Mouse (Mus musculus) c-Kit-positive CD71-positive TER-119-positive erythroid progenitor cells, embryonic 14.5 days (primary cell): ENCODE measurements at regions not wholly inside any gene's neighbourhood (a gene's known extent, or its start where the extent isn't known, plus 50 kb on each side); places are given as distances from the start of the nearest gene placed in this dataset.

Experiments used
- DNase-seq: peaks from one replicate; pipeline ENCODE4 v3.0.0-alpha.2; 2013; ENCODE audit warnings: low spot score

DNA sequence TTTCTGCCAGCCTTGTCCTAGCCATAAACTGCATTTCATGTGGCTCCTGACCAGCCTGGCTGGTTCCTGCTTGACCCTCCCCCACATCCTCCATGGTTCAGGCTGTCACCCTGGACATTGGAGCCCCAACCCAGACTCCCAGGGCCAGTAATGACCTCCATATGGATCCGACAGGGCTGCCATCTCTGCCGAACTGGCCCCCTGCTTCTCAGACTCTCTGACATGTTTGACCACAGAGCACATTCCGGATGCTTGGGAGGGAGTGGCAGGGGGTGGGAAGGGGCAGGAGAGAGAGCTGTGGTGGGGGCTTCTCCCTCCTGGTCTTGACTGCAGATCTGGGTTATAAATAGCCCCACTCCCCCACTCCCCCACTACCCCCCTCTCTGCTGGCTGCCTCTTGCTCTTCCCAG is 59.0 kb upstream of the Actrt2 start:
- DNase-seq: no peak

DNA sequence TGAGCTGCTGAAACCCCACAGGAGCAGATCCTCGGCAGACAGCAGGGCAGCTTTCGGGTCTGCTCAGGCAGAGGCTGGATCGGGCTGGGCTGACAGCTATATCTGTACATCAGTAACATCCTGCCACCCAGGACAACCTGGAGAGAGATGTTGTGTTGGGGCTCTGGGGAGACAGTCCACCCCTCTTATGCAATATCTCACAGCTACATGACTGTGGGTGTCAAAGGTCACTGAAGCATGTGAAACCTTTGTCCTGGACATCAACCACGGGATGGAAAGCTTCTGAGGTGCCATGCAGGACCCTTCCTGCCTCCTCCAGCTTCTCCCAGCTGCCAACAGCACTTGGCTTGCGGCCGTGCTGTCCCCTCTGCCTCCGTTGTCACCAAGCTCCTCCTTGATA is 60.3 kb upstream of the Actrt2 start:
- no peak for DNase-seq

DNA sequence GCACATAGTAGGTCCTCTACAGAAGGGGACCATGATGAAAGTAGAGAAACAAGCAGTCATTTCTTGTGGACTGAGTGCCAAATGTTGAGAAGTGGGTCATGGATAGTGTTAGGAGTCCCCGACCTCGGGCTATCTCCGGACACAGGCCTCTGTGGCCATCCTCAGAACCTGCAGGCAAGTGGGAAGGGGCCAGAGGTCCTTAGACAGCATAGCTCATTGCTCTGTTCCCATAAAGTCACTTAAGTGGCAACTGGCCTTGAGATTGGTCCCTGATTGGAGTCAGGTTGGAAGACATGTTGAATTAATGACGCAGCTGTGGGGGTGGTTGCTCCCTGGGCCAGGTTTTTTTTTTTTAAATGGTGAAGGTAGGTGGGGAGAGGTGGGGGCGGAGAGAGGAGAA is 63.0 kb upstream of the Actrt2 start:
- DNase-seq: no peak

DNA sequence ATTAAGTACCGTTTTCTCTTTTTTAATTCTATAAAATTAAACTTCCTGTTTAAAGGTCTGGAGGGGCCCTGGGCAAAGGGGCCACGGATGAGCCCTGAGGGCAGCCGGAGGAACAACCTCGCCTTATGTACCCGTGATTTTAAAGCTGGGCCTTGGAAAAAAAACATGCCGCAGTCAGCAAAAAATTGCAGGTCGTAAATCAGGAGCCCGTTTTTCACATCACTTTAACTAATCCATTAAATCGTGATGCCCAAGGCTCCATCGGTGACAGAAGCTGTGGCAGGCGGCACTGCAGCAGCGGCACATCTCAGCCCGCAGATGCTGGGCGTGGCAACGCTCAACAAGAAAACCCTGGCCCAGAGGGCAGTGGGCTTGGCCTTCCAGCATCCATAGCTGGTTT is 63.7 kb upstream of the Actrt2 start:
- DNase-seq: no peak

DNA sequence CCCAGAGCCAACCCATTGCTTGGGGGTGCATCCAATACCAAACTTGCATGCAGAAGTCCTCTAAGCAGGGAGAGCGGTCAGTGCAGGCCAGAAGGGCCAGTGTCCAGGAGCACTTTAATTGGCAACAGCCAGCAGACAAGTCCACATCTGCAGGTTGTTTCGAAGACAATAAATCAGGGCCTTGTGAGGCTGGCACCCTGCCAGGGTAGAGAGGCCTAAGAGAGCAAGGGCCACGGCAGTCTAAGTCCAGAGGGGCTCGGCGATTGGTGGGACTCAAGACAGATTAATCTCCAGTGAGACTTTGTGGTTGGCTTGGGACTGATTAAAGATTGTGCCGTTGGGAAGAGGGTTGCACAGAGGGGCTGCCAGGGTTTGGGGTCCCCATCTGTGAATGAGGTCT is 68.4 kb upstream of the Actrt2 start:
- DNase-seq: no peak

DNA sequence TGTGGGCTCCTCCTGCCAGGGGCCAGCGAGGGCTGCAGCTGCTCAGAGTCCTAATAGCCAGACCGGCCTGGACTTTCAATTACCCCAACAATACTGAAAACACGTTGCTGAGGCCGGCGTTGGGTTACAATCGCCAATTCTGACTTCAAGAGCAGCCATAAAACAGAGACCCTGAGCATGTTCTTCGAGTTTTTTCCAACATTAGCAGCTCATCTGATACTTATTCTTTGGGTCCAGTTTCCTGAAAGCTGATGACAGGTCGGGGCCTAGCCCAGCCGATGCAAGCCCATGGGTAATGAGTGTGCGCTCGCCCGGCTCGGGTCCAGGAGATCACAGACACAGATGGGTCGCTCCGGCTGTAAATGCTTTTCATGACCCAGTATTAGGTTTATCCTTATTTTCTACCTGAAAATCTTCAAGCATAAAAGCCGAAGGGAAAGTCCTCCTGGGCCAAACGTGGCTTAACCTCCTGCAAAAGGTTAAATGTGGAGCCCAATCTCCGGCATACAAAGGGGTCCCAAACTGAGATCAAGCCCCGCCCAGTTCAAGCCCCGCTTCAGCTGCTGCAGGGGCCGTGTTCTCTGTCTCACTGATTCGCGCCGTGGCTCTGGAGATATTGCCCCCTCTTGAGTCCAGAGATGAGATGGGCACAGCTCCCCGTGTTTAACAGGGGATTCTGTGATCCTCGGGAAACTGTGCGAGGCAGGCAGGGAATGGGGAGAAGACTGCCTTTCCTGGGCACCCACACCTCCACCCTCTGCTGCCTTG is 73.6 kb upstream of the Actrt2 start:
- DNase-seq: no peak

DNA sequence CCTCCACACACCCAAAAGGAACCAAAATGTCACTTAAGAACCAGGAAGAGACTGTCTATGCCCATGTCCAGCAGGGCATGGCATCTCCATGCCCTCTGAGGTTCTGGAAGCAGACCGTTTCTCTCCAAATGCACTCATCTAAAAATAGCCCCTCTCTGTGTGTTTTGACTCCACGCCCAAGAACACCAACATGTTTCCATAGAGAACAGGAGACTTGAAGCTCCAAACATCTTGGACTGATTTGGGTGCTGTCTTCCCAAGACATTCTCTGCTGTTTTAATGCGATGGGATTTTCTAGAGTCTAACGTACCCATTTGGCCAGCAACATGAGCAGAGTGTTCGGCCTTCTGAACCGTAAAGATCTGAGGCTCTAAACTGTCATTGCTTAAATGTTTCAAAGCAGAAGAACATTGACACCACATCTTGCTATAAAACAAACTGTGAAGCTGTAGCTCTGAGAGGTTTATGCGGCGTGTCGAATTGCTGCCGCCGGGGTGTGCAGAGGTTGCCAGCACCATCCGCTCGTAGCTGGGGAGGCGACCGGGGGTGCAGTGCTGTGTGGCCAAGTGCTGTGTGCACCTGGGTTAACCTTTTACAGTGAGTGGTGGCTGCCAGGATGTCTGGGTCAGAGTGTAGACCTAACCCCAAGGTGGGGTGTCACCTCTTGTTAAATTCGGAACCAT is 78.8 kb upstream of the Actrt2 start:
- DNase-seq: no peak

DNA sequence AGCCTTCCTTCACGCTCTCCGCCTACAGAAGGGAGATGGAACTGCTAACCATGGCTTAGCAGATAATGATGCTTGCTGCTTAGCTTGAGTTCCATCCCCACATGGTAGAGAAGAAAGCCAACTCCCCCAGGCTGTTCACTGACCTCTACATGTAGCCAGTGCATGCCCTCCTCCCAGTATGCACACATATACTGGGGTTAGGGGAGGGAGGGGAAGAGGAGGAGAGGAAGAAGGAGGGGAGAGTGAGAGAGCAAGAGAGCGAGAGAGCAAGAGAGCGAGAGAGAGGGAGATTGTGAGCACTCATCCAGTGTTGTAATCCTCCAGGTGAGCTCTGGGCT is 79.3 kb upstream of the Actrt2 start:
- DNase-seq: no peak

DNA sequence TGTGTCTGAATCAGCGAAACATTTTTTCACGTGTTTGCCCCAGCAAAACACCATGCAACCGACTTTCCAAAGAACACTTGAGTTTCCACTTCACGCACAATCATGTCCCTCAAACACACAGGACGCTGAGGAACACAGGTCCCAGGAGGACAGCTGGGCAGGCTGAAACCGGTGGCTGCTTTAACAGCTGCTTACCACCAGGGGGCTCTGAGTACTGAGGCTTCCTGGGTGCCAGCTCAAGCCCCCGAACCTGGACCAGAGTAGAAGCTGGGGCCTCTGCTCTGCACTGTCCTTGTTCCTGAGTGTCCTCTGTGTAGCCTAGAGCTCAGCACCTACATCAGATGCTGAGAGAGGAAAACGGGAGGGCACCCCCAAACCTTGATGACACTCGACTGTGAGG is 81.5 kb upstream of the Actrt2 start:
- peak; percentile 6 for DNase-seq

DNA sequence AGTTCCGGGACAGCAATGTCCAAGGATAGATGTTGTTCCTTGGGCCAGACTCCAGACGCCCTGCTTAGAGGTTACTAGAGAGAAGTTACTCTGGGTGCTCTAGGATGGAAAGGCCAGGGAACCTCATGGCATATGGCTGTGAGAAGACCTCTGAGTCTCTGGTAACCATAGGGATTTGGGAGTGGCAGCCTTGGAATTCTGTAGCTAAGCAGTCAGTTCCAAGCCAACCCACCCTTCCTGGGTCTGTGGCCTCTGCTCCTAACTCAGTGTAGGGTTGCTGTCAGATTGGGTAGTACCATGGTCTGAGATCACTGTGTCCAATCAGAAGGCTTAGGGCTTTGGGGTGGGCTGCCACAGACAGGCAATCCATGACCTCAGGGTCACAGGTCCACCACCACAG is 82.3 kb upstream of the Actrt2 start:
- no peak for DNase-seq

DNA sequence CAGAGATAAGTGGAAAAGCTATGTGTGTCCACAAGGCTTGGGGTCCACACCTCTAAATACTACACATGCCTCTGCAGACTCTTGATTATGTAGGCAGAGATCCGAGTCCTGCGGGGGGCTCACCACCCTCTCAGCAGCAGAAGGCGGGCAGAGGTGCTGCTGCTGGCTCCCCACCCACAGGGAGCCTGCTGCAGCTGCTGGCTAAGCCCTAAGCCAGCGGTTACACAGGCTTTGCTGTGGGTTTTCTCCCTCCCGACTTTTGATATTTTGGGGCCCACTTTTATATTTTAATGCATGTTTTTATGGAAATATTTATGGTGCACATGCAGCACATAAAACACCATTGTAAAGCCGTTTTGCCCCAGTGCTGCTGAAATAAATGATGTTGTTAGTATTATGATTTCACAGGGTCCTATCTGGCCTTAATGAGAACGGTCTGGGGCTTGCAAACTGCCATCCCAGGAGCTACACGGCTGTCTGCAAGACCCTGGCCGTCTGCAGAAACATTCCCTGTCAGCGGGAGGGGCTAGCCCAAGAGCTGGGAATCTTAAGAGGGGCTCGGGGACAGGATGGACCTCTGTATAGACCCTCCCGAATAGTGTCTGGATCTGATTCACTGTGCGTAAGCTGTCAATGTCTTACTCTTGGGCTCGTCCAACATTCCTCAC is 82.9 kb upstream of the Actrt2 start:
- no peak for DNase-seq

DNA sequence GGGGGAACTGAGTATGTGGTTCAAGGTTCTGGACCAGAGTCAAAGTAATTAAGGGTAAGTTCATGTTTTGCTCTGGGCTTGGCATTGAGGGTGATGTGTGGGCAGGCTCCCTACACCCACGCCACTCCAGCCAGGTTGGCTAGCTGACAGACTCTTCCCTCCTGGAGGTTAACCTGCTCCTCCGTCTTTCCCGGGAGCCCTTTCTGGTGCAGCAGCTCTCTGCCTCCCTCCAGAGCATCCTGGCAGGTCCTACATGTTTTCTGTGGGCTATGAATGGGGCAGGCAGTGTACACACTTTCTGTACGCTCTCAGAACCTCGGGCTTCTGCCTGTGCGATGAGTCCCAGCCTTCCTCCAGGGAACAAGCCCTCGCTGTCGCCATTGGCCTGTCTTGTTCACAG is 82.8 kb upstream of the Ttc34 start:
- no peak for DNase-seq

DNA sequence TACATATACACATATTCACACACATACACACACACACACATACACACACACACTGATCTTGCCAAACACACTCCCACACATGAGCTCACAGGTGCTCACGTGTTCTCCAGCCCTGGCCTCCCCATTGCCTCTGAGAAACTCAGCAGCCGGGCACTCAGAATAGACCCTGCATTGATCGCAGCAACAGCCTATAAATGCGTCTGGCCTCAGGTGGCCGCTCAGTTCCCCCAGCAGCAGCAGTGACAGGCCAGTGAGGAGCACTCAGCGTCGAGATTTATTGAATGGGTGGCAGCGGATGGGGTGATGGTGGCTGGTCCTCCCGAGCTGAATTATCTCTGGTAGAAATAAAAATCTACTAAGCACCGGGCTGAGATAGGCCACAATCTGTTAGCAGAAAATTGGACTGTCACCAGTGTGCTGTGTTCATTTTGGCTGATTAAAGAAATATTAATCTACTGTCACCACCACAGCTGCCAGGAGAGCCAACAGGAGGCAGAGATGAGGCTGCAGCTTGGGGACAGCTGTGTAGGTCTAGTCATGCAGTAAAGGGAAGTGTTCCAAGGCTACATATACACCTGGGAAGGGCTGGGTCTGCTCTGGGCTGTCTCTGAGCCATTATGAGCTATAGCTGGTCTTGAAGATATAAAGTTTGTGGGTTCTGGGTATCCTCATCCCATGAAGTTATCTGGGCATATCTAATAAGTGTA is 80.4 kb upstream of the Ttc34 start:
- no peak for DNase-seq

DNA sequence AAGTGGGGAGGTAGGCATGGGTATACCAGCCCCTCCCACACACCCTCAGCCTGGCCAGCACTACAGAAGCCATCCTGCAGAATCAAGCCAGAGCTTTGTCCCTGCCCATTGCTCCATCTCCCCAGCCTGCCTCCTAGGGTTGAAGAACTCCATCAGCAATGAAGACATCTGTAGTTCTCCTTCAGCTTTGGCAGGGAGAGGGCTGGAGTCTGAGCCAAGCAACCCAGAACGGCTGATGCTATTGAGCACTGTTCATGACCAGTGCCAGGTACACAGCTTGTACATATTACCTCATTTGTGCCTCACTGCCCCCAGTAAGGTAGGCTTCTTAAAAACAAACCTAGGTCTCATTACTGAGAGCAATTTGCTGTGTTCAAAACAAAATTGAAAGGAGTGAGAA is 77.4 kb upstream of the Ttc34 start:
- no peak for DNase-seq

DNA sequence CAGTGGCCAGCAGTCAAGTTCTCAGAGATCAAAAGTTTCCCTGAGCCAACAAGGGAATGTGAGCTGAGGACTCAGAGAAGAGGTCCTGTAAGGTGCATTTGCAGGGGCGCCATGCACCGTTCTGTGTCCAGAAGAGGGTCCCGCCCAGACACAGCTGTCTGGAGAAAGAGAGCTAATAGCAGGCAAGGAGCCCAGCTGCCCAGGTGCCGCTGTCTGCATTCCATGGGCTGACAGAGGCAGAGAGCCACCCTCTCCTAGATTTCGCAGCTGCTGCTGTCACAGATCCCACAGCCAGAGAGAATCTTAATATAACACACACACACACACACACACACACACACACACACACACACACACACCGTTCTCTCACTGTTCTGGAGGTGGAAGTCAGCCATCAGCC is 73.0 kb upstream of the Ttc34 start:
- DNase-seq: no peak

DNA sequence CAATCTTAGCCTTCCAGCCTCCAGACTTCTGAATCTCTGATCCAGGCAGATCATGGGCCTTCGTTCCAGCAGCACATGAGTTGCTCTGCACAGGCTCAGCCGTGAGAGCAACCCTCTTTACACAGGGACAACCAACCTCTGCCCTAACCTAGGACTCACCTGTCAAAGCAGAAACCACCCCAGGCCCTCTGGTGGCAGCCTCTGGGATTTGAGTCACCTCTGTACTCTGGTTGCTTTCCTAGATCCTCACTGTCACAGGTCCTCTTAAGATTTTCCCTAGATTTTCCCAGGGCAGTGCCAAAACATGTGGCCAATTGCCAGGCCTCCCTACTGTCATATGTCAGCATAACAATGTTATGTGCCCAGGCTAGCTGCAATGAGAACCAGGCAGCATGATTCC is 71.1 kb upstream of the Ttc34 start:
- DNase-seq: no peak

DNA sequence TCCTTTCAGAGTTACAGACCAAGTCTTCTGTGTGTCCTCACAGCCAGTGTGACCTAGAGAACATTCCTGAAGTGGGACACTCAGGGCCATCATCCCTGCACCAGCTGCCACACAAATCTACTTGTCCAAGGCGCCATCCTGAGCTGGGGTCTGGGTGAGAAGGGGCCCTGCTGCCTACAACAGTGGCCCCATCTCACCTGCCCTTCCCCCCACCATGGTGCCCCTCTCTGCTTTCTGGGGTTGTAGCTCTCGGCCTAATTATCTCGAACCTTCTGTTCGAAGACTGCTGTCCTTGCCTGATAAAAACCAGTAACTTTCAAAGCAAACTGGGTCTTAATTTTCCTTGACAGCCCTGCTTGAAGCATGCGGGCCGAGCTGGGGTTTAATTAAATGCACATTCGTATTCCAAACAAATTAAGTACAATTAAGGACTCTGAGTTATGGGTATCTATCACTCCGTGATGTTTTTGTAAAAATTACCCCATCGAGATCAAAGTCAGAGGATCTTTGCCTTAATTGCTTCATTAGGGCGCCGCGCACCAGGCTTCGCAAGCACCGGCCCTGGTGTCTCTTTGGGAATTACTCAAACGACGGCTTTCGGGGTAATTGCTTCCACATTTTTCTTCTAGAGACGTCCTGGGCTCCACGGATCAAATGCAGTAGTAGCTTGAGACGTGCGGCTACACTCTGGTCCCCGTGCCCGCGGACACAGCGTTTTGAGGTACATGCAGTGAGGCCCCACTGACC is 65.8 kb upstream of the Ttc34 start:
- DNase-seq: no peak

DNA sequence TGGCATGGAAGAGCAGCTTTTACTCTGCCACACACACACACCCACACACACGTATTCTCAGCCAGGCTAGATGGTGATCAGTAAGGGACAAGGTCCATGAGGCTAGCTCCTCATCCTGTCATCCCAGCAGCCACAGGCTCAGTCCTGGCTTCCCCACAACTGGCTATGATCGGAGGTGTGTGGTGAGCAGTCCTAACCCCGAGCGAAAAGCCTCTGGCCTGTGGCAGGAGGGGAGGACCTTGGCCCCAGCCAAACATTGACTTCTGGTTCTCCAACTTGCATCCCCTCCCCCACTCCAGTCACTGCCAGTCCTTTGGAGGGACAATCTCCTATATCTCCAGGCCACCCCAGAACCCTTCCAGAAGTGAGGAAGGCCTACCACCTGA is 65.2 kb upstream of the Ttc34 start:
- no peak for DNase-seq

DNA sequence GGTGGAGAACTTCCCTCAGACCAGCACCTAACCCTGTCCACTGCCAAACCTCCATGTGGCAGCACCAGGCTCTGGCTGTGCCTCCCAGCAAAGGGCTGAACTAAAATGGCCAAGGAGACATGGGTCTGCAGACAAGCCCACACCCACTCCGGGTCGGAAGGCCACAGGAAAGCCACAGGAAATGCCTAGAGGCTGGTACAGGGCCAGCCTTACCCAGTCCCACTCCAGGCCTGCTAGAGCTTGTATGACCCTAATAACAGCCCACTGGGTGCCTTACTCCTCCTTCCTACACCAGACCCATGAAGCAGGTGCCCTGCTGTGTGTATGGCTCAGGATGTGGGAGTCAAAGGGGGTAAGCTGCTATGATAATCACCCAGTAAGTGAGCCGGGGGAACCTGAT is 63.4 kb upstream of the Ttc34 start:
- DNase-seq: no peak

DNA sequence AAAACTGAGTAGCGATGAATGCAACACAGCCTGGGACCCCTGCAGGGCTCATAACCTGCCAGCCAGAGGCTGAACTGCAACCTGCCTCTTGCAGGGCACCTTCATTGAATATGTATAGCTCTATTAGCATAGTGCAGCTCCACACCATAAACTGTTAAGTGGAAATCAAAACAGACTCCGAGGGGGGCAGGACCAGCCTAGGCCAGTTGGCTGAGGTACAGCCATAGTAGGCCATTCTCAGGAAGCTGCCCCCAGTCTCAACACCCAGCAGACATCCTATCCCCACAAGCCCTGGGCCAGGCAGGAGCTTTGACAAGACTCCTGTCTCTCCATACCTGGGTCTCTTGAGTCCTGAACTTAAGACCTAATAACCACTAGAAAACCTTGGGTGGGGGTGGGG is 62.9 kb upstream of the Ttc34 start:
- DNase-seq: no peak

DNA sequence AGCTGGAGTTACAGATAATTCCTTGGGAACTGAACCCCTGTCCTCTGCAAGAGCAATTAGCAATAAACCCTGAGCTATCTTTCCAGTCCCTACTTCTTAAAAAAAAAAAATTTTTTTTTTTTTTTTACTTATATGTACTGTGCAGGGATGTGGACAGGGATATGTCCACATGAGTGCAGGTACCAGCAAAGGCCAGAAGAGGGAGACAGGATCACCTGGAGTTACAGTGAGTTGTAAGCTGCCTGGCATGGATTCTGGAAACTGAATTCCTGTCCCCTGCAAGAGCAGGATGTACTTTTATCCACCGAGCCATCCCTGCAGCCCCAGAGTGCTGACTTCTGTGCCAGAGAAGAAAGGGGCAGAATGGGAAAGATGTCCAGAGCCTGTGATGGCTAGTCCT is 58.4 kb upstream of the Ttc34 start:
- DNase-seq: no peak

DNA sequence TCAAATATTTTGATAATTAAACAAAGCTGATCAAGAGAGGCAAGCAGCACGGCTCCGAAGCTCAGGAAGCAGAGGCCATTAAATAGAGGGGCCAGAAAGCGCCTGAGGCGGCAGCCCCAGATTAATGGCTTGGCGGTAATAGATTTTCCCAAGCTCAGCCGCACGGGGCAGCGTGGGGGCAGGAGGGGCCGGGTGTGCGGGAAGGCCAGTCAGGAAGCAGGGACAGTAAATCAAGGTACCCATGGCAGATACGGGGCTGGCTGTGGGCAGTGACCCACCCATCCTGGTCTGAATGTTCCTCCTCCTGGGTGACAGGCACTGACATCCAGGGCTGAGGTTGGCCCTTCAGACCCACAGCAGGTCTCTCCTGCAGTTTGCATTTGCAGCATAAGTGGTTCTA is 55.9 kb upstream of the Ttc34 start:
- no peak for DNase-seq
